Mouse (Mus musculus): ENCODE measurements around the gene Dync1i2. TPM values are rescaled to one million over a fixed set of nuclear protein-coding genes. Genes with fewer than 3 reads are reported as not detected.

The Dync1i2 gene
- total and polyA plus RNA-seq, 3 experiments: 12.0 to 134 (median 131) TPM

- no peak for DNase-seq (ENCODE audit: low spot score)
- Histone ChIP-seq H3K9me3 (replicated peaks) (no peaks in the 10 kb centered on the region), H3K27me3 (ENCODE audit: insufficient read depth, low read length) (no peaks in the 10 kb centered on the region), H3K36me3 (replicated peaks) (peaks cover 56% of the 10 kb centered on the region), H3K4me1 (ENCODE audit: insufficient read depth, low read depth, low read length) (peaks cover 8% of the 10 kb centered on the region), H3K4me3 (ENCODE audit: low read depth, low read length) (no peak overlapping the region)
- ATAC-seq (ENCODE audit: extremely low read depth, insufficient number of reproducible peaks, low FRiP score, poor library complexity, severe bottlenecking): no peak
- no peak for TF ChIP-seq CTCF (IDR thresholded peaks at IDR 0.05; ENCODE audit: low read depth, low read length)
- TF ChIP-seq TAL1 (conservative IDR thresholded peaks at IDR 0.05; ENCODE audit: low read depth, low read length): no peak
- TF ChIP-seq POLR2AphosphoS5 (IDR thresholded peaks at IDR 0.05; ENCODE audit: insufficient replicate concordance, low read depth, low read length): no peak
- no peak for TF ChIP-seq GATA1 (IDR thresholded peaks at IDR 0.05; ENCODE audit: borderline replicate concordance, low read length)
- TF ChIP-seq GATA2 (IDR thresholded peaks at IDR 0.05; ENCODE audit: borderline replicate concordance, low read depth, low read length): no peak
Measured at GRCm38 (mm10) chr2:71246096-71246495, 34.6 kb downstream of the Dync1i2 start.

GRCm38 (mm10) chr2:71248071-71248470 is 36.6 kb downstream of the Dync1i2 start:
- TF ChIP-seq TAL1 (conservative IDR thresholded peaks at IDR 0.05; ENCODE audit: low read depth, low read length): no peak
- TF ChIP-seq POLR2AphosphoS5 (IDR thresholded peaks at IDR 0.05; ENCODE audit: insufficient replicate concordance, low read depth, low read length): no peak
- no peak for TF ChIP-seq GATA1 (IDR thresholded peaks at IDR 0.05; ENCODE audit: borderline replicate concordance, low read length)
- TF ChIP-seq GATA2 (IDR thresholded peaks at IDR 0.05; ENCODE audit: borderline replicate concordance, low read depth, low read length): no peak
- no peak for TF ChIP-seq CTCF (IDR thresholded peaks at IDR 0.05; ENCODE audit: low read depth, low read length)
- peaks cover 66% of the 10 kb centered on the region for H3K36me3 ChIP-seq (replicated peaks)
- ATAC-seq (ENCODE audit: extremely low read depth, insufficient number of reproducible peaks, low FRiP score, poor library complexity, severe bottlenecking) (peak; percentile 45), DNase-seq (ENCODE audit: low spot score) (no peak)
- no peak overlapping the region for H3K4me3 ChIP-seq (ENCODE audit: low read depth, low read length)
- H3K9me3 ChIP-seq (replicated peaks): no peaks in the 10 kb centered on the region
- peaks cover 8% of the 10 kb centered on the region for H3K4me1 ChIP-seq (ENCODE audit: insufficient read depth, low read depth, low read length)
- no peaks in the 10 kb centered on the region for H3K27me3 ChIP-seq (ENCODE audit: insufficient read depth, low read length)

- Histone ChIP-seq H3K27me3 (ENCODE audit: insufficient read depth, low read length) (no peaks in the 10 kb centered on the region), H3K4me1 (ENCODE audit: insufficient read depth, low read depth, low read length) (peaks cover 11% of the 10 kb centered on the region), H3K36me3 (replicated peaks) (peaks cover 68% of the 10 kb centered on the region), H3K4me3 (ENCODE audit: low read depth, low read length) (no peak overlapping the region), H3K9me3 (replicated peaks) (no peaks in the 10 kb centered on the region)
- ATAC-seq (ENCODE audit: extremely low read depth, insufficient number of reproducible peaks, low FRiP score, poor library complexity, severe bottlenecking) (no peak), DNase-seq (ENCODE audit: low spot score) (no peak)
- no peak for TF ChIP-seq POLR2AphosphoS5 (IDR thresholded peaks at IDR 0.05; ENCODE audit: insufficient replicate concordance, low read depth, low read length)
- no peak for TF ChIP-seq TAL1 (conservative IDR thresholded peaks at IDR 0.05; ENCODE audit: low read depth, low read length)
- TF ChIP-seq CTCF (IDR thresholded peaks at IDR 0.05; ENCODE audit: low read depth, low read length): no peak
- no peak for TF ChIP-seq GATA1 (IDR thresholded peaks at IDR 0.05; ENCODE audit: borderline replicate concordance, low read length)
- TF ChIP-seq GATA2 (IDR thresholded peaks at IDR 0.05; ENCODE audit: borderline replicate concordance, low read depth, low read length): no peak
Measured at GRCm38 (mm10) chr2:71250841-71251240, 39.3 kb downstream of the Dync1i2 start.

- 0 out of 2 replicates have a peak, but pooled peaks cover 4% of the 10 kb centered on the region for H3K4me1 ChIP-seq (ENCODE audit: insufficient read depth, low read depth, low read length)
- DNase-seq (ENCODE audit: low spot score) (no peak), ATAC-seq (ENCODE audit: extremely low read depth, insufficient number of reproducible peaks, low FRiP score, poor library complexity, severe bottlenecking) (no peak)
- TF ChIP-seq POLR2AphosphoS5 (IDR thresholded peaks at IDR 0.05; ENCODE audit: insufficient replicate concordance, low read depth, low read length) (no peak), CTCF (IDR thresholded peaks at IDR 0.05; ENCODE audit: low read depth, low read length) (no peak), GATA2 (IDR thresholded peaks at IDR 0.05; ENCODE audit: borderline replicate concordance, low read depth, low read length) (no peak), GATA1 (IDR thresholded peaks at IDR 0.05; ENCODE audit: borderline replicate concordance, low read length) (no peak), TAL1 (conservative IDR thresholded peaks at IDR 0.05; ENCODE audit: low read depth, low read length) (no peak)
- H3K9me3 ChIP-seq (replicated peaks): no peaks in the 10 kb centered on the region
- no peak overlapping the region for H3K4me3 ChIP-seq (ENCODE audit: low read depth, low read length)
- peaks cover 84% of the 10 kb centered on the region for H3K36me3 ChIP-seq (replicated peaks)
- H3K27me3 ChIP-seq (ENCODE audit: insufficient read depth, low read length): no peaks in the 10 kb centered on the region
Measured at GRCm38 (mm10) chr2:71254836-71255235, 43.3 kb downstream of the Dync1i2 start.

- Histone ChIP-seq H3K4me1 (ENCODE audit: insufficient read depth, low read depth, low read length) (peaks cover 7% of the 10 kb centered on the region; the same call in 1 of the 2 replicates), H3K4me3 (ENCODE audit: low read depth, low read length) (no peak overlapping the region), H3K36me3 (replicated peaks) (peaks cover 78% of the 10 kb centered on the region), H3K27me3 (ENCODE audit: insufficient read depth, low read length) (no peaks in the 10 kb centered on the region), H3K9me3 (replicated peaks) (no peaks in the 10 kb centered on the region)
- DNase-seq (ENCODE audit: low spot score): no peak
- no peak for ATAC-seq (ENCODE audit: extremely low read depth, insufficient number of reproducible peaks, low FRiP score, poor library complexity, severe bottlenecking)
- TF ChIP-seq GATA2 (IDR thresholded peaks at IDR 0.05; ENCODE audit: borderline replicate concordance, low read depth, low read length): no peak
- TF ChIP-seq POLR2AphosphoS5 (IDR thresholded peaks at IDR 0.05; ENCODE audit: insufficient replicate concordance, low read depth, low read length): no peak
- TF ChIP-seq GATA1 (IDR thresholded peaks at IDR 0.05; ENCODE audit: borderline replicate concordance, low read length): no peak
- no peak for TF ChIP-seq CTCF (IDR thresholded peaks at IDR 0.05; ENCODE audit: low read depth, low read length)
- TF ChIP-seq TAL1 (conservative IDR thresholded peaks at IDR 0.05; ENCODE audit: low read depth, low read length): no peak
Measured at GRCm38 (mm10) chr2:71256581-71256980, 45.1 kb downstream of the Dync1i2 start.

- H3K36me3 ChIP-seq (replicated peaks): peaks cover 63% of the 10 kb centered on the region
- H3K4me3 ChIP-seq (ENCODE audit: low read depth, low read length): no peak overlapping the region
- DNase-seq (ENCODE audit: low spot score): no peak
Measured at GRCm38 (mm10) chr2:71264585-71264984, 53.1 kb downstream of the Dync1i2 start.

More at GRCm38 (mm10) chr2:71264585-71264984, 53.1 kb downstream of the Dync1i2 start:
- no peaks in the 10 kb centered on the region for H3K9me3 ChIP-seq (replicated peaks)
- no peak for ATAC-seq (ENCODE audit: extremely low read depth, insufficient number of reproducible peaks, low FRiP score, poor library complexity, severe bottlenecking)
- H3K4me1 ChIP-seq (ENCODE audit: insufficient read depth, low read depth, low read length): peaks cover 22% of the 10 kb centered on the region
- no peaks in the 10 kb centered on the region for H3K27me3 ChIP-seq (ENCODE audit: insufficient read depth, low read length)
- TF ChIP-seq POLR2AphosphoS5 (IDR thresholded peaks at IDR 0.05; ENCODE audit: insufficient replicate concordance, low read depth, low read length) (no peak), GATA1 (IDR thresholded peaks at IDR 0.05; ENCODE audit: borderline replicate concordance, low read length) (no peak)
